Mouse (Mus musculus) testis, adult 2 months (tissue): Measurements from ENCODE around the gene Man1c1. TPM values are rescaled to one million over a fixed set of nuclear protein-coding genes. Genes with fewer than 3 reads are reported as not detected.

ENCODE experiments used
- H3K27ac ChIP-seq: fragments of 200-500 bp; 2 replicates; pipeline ENCODE4 v1.5.1; 2012; ENCODE audit warnings: low read depth, low read length; ENCODE audit not compliant: control insufficient read depth, insufficient read depth
- H3K27me3 ChIP-seq: fragments of 200-500 bp; 2 replicates; pipeline ENCODE4 v1.6.1; 2012; ENCODE audit warnings: mild to moderate bottlenecking, low read length, moderate library complexity; ENCODE audit not compliant: control insufficient read depth, insufficient read depth
- H3K36me3 ChIP-seq: fragments of 200-500 bp; 2 replicates; pipeline ENCODE4 v1.6.1; 2012; ENCODE audit warnings: mild to moderate bottlenecking, low read length; ENCODE audit not compliant: control insufficient read depth, insufficient read depth
- H3K4me1 ChIP-seq: fragments of 200-500 bp; 2 replicates; pipeline ENCODE4 v1.6.1; 2012; ENCODE audit warnings: low read length; ENCODE audit not compliant: control insufficient read depth, insufficient read depth
- H3K4me3 ChIP-seq: fragments of 200-500 bp; 2 replicates; pipeline ENCODE4 v1.5.1; 2012; ENCODE audit warnings: low read depth, mild to moderate bottlenecking, low read length, moderate library complexity, mixed read lengths; ENCODE audit not compliant: control insufficient read depth
- CTCF ChIP-seq: fragments of 200-500 bp; IDR thresholded peaks from 2 replicates; pipeline ENCODE4 v1.5.1; 2012; ENCODE audit warnings: low read depth, mild to moderate bottlenecking, inconsistent platforms, low read length, moderate library complexity; ENCODE audit not compliant: control insufficient read depth, insufficient read depth, insufficient replicate concordance
- POLR2A ChIP-seq: fragments of 200-500 bp; IDR thresholded peaks from 2 replicates; pipeline ENCODE4 v1.6.1; 2012; ENCODE audit warnings: low read depth, mild to moderate bottlenecking, inconsistent platforms, low read length, moderate library complexity; ENCODE audit not compliant: control insufficient read depth
- polyA plus RNA-seq: library from polyadenylated mRNA; depleted of rRNA; stranded (reverse); fragments of >200 nt; gene quantifications from 2 replicates; pipeline ENCODE4 v1.2.3, GENCODE M21; 2012

Gene Man1c1
- polyA plus RNA-seq, 1 experiment, result 0.95 TPM

- TF ChIP-seq CTCF (no peak), POLR2A (no peak)
- H3K36me3 ChIP-seq, result no peaks in the 10 kb centered on the region
- H3K4me3 ChIP-seq, result no peak overlapping the region
- H3K27ac ChIP-seq, result no peak overlapping the region
- H3K27me3 ChIP-seq, result no peaks in the 10 kb centered on the region
- H3K4me1 ChIP-seq, result no peaks in the 10 kb centered on the region; the same call in 1 of the 2 replicates
Measured at GRCm38 (mm10) chr4:134723251-134723650, 19.2 kb upstream of the Man1c1 start.

GRCm38 (mm10) chr4:134721076-134721475 is 17.0 kb upstream of the Man1c1 start:
- TF ChIP-seq POLR2A, result no peak
- no peak for TF ChIP-seq CTCF
- no peaks in the 10 kb centered on the region for H3K27me3 ChIP-seq
- H3K4me1 ChIP-seq, result no peaks in the 10 kb centered on the region; the same call in 1 of the 2 replicates
- no peak overlapping the region for H3K27ac ChIP-seq
- H3K36me3 ChIP-seq, result no peaks in the 10 kb centered on the region
- H3K4me3 ChIP-seq, result no peak overlapping the region

GRCm38 (mm10) chr4:134720371-134720770 is 16.3 kb upstream of the Man1c1 start:
- no peak overlapping the region for H3K4me3 ChIP-seq
- no peak for TF ChIP-seq POLR2A
- no peak for TF ChIP-seq CTCF
- no peaks in the 10 kb centered on the region for H3K27me3 ChIP-seq
- H3K27ac ChIP-seq, result no peak overlapping the region
- H3K4me1 ChIP-seq, result no peaks in the 10 kb centered on the region; the same call in 1 of the 2 replicates
- no peaks in the 10 kb centered on the region for H3K36me3 ChIP-seq

DNA sequence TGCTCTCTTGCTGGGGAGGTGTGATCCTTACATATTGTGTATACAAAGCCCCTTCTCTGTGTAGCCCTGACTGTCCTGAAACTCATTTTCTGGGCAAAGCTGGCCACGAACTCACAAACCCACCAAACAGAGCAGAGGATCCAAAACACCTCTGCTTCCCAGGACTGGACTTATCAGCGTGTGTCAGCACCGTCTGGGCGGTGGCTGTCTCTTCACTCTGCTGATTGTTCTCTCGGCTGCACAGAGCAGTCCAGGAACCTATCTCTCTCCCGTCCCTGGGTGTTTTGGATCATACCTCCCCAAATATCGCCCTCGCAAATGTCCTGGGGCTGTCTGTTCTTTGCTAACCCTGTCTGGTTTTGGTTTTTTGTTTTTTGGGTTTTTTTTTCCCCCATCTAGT is 15.4 kb upstream of the Man1c1 start:
- H3K4me1 ChIP-seq, result no peaks in the 10 kb centered on the region
- H3K27me3 ChIP-seq, result no peaks in the 10 kb centered on the region
- no peaks in the 10 kb centered on the region for H3K36me3 ChIP-seq
- H3K4me3 ChIP-seq, result no peak overlapping the region
- no peak for TF ChIP-seq CTCF
- TF ChIP-seq POLR2A, result no peak
- no peak overlapping the region for H3K27ac ChIP-seq

GRCm38 (mm10) chr4:134713937-134714336 is 9.8 kb upstream of the Man1c1 start:
- no peaks in the 10 kb centered on the region for H3K36me3 ChIP-seq
- no peaks in the 10 kb centered on the region for H3K27me3 ChIP-seq
- TF ChIP-seq CTCF (peak; percentile 84), POLR2A (no peak)
- no peak overlapping the region for H3K27ac ChIP-seq
- no peak overlapping the region for H3K4me3 ChIP-seq
- H3K4me1 ChIP-seq, result peaks cover 2% of the 10 kb centered on the region; the same call in 1 of the 2 replicates

- H3K27me3 ChIP-seq, result no peaks in the 10 kb centered on the region
- TF ChIP-seq CTCF, result no peak
- TF ChIP-seq POLR2A, result no peak
- no peaks in the 10 kb centered on the region for H3K36me3 ChIP-seq
- H3K4me3 ChIP-seq, result no peak overlapping the region
- H3K4me1 ChIP-seq, result peaks cover 15% of the 10 kb centered on the region
- H3K27ac ChIP-seq, result no peak overlapping the region
Measured at GRCm38 (mm10) chr4:134705311-134705710, 1.2 kb upstream of the Man1c1 start.

GRCm38 (mm10) chr4:134704590-134704989 is 500 bp upstream of the Man1c1 start:
- no peak overlapping the region for H3K27ac ChIP-seq
- H3K36me3 ChIP-seq, result no peaks in the 10 kb centered on the region
- no peaks in the 10 kb centered on the region for H3K27me3 ChIP-seq
- TF ChIP-seq CTCF (no peak), POLR2A (no peak)
- H3K4me3 ChIP-seq, result peak overlapping the region; percentile 56
- H3K4me1 ChIP-seq, result peaks cover 15% of the 10 kb centered on the region
